Mouse (Mus musculus): ENCODE measurements around the gene Bach1. TPM values are rescaled to one million over a fixed set of nuclear protein-coding genes. Genes with fewer than 3 reads are reported as not detected.

The Bach1 gene
- total and polyA plus RNA-seq, 3 experiments = 8.3 to 27.9 (median 26.4) TPM

DNA sequence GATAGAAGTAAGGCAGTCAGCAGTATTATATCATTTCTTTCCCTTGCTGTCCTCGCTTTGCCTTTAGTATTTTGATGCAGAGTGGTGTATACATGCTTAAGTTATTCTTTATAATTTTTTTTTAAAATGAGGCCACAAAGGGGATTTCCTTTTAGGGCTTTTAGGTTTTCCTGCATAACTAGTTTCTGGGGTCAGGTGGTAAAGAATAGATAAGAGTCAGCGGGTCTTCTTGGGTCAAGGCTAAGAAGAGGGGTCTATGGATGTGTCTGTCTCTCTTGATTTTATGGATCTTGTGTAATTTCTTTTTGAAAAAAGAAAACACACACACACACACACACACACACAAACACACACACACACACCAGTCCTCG, 1.6 kb downstream of the Bach1 start:
- no peaks in the 10 kb centered on the region for H3K27me3 ChIP-seq (ENCODE audit: control insufficient read depth, insufficient read depth, low read length)
- H3K4me3 ChIP-seq = peak overlapping the region; percentile 94
- H3K36me3 ChIP-seq (ENCODE audit: control insufficient read depth, insufficient read depth, low read length) = peaks cover 5% of the 10 kb centered on the region
- H3K9ac ChIP-seq (ENCODE audit: low read depth, low read length) = peak overlapping the region; percentile 95; the same call in 1 of the 2 replicates
- peaks cover 13% of the 10 kb centered on the region for H3K4me1 ChIP-seq (ENCODE audit: control insufficient read depth, insufficient read depth, low read length)
- 11% methylated on average over 3 of the region's 3 CpGs for WGBS
- peak in 1 of 2 experiments; percentile 4 for DNase-seq
- peak overlapping the region; percentile 96 for H3K27ac ChIP-seq
- H3K79me2 ChIP-seq (replicated peaks; ENCODE audit: control insufficient read depth, insufficient read depth, low read length) = peaks cover 5% of the 10 kb centered on the region
- no peak for TF ChIP-seq POLR2A (IDR thresholded peaks at IDR 0.05; ENCODE audit: insufficient read depth, low read depth, low read length)
- TF ChIP-seq EP300 (IDR thresholded peaks at IDR 0.05; ENCODE audit: insufficient read depth, low read depth, low read length) = no peak
- TF ChIP-seq CTCF (IDR thresholded peaks at IDR 0.05) = no peak
- intact Hi-C loops (cut with DNase I) = loop anchor here (2.0 kb wide), 1 partner anchor 14 kb away; no protein-coding TSS in a partner anchor

GRCm38 (mm10) chr16:87701891-87702290, 3.1 kb downstream of the Bach1 start:
- no peak for TF ChIP-seq EP300 (IDR thresholded peaks at IDR 0.05; ENCODE audit: insufficient read depth, low read depth, low read length)
- no peak for TF ChIP-seq CTCF (IDR thresholded peaks at IDR 0.05)
- no peak for TF ChIP-seq POLR2A (IDR thresholded peaks at IDR 0.05; ENCODE audit: insufficient read depth, low read depth, low read length)
- no peaks in the 10 kb centered on the region for H3K27me3 ChIP-seq (ENCODE audit: control insufficient read depth, insufficient read depth, low read length)
- DNase-seq = no peak
- no peak overlapping the region for H3K9ac ChIP-seq (ENCODE audit: low read depth, low read length)
- WGBS = 73% methylated on average over 2 of the region's 2 CpGs
- H3K27ac ChIP-seq = no peak overlapping the region
- intact Hi-C loops (cut with DNase I) = loop anchor here (2.0 kb wide), 1 partner anchor 13 kb away; no protein-coding TSS in a partner anchor
- peaks cover 7% of the 10 kb centered on the region for H3K79me2 ChIP-seq (replicated peaks; ENCODE audit: control insufficient read depth, insufficient read depth, low read length)
- H3K36me3 ChIP-seq (ENCODE audit: control insufficient read depth, insufficient read depth, low read length) = peaks cover 5% of the 10 kb centered on the region
- peaks cover 23% of the 10 kb centered on the region for H3K4me1 ChIP-seq (ENCODE audit: control insufficient read depth, insufficient read depth, low read length)
- no peak overlapping the region for H3K4me3 ChIP-seq

DNA sequence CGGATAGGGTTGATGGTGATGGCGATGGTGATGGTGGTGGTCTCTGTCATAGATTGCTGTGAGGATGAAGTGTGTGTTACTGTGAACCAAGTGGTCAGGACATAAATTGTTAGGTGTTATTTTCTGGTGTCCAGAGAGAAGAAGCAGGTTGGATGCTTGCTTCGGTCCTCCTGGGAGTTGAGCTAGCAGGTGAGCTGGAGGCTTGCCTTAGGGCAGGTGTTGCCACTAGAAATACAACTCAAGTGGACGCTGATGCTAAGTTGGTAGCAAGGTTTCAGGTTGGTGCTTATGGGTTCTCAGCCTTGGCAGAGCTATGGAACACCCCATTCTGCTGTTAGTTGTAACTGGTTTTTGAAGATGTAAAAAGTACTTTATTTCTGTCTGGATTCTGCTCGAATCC, 4.1 kb downstream of the Bach1 start:
- no peak for TF ChIP-seq EP300 (IDR thresholded peaks at IDR 0.05; ENCODE audit: insufficient read depth, low read depth, low read length)
- H3K36me3 ChIP-seq (ENCODE audit: control insufficient read depth, insufficient read depth, low read length) = peaks cover 5% of the 10 kb centered on the region
- no peaks in the 10 kb centered on the region for H3K27me3 ChIP-seq (ENCODE audit: control insufficient read depth, insufficient read depth, low read length)
- intact Hi-C loops (cut with DNase I) = no loop called here
- WGBS = 85% methylated on average over 5 of the region's 5 CpGs
- H3K9ac ChIP-seq (ENCODE audit: low read depth, low read length) = no peak overlapping the region
- H3K79me2 ChIP-seq (replicated peaks; ENCODE audit: control insufficient read depth, insufficient read depth, low read length) = peaks cover 10% of the 10 kb centered on the region
- H3K27ac ChIP-seq = no peak overlapping the region
- no peak overlapping the region for H3K4me3 ChIP-seq
- peaks cover 26% of the 10 kb centered on the region for H3K4me1 ChIP-seq (ENCODE audit: control insufficient read depth, insufficient read depth, low read length)
- DNase-seq = no peak

DNA sequence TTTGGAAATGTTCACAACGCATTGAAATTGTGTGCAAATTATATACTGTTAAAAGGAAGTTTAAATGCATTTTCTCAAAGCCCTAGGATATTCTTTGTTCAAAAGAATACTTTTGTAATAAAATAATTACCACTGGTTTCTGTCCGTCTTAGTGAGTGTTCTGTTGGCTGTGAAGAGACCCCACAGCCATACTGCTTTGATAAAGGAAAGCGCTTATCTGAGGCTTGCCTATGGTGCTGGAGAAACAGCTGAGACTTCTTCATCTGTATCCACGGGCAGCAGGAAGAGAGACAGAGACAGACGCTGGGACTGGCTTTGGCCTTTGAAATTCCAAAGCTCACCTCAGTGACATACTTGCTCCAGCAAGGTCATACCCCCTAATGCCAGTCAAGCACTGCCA, 5.5 kb downstream of the Bach1 start:
- H3K4me3 ChIP-seq = no peak overlapping the region
- no peak overlapping the region for H3K9ac ChIP-seq (ENCODE audit: low read depth, low read length)
- H3K27me3 ChIP-seq (ENCODE audit: control insufficient read depth, insufficient read depth, low read length) = no peaks in the 10 kb centered on the region
- TF ChIP-seq EP300 (IDR thresholded peaks at IDR 0.05; ENCODE audit: insufficient read depth, low read depth, low read length) (no peak), POLR2A (IDR thresholded peaks at IDR 0.05; ENCODE audit: insufficient read depth, low read depth, low read length) (no peak), CTCF (IDR thresholded peaks at IDR 0.05) (no peak)
- peaks cover 5% of the 10 kb centered on the region for H3K36me3 ChIP-seq (ENCODE audit: control insufficient read depth, insufficient read depth, low read length)
- DNase-seq = no peak
- WGBS = 64% methylated on average over 5 of the region's 5 CpGs
- peaks cover 26% of the 10 kb centered on the region for H3K4me1 ChIP-seq (ENCODE audit: control insufficient read depth, insufficient read depth, low read length)
- H3K27ac ChIP-seq = no peak overlapping the region
- H3K79me2 ChIP-seq (replicated peaks; ENCODE audit: control insufficient read depth, insufficient read depth, low read length) = peaks cover 14% of the 10 kb centered on the region
- intact Hi-C loops (cut with DNase I) = no loop called here

DNA sequence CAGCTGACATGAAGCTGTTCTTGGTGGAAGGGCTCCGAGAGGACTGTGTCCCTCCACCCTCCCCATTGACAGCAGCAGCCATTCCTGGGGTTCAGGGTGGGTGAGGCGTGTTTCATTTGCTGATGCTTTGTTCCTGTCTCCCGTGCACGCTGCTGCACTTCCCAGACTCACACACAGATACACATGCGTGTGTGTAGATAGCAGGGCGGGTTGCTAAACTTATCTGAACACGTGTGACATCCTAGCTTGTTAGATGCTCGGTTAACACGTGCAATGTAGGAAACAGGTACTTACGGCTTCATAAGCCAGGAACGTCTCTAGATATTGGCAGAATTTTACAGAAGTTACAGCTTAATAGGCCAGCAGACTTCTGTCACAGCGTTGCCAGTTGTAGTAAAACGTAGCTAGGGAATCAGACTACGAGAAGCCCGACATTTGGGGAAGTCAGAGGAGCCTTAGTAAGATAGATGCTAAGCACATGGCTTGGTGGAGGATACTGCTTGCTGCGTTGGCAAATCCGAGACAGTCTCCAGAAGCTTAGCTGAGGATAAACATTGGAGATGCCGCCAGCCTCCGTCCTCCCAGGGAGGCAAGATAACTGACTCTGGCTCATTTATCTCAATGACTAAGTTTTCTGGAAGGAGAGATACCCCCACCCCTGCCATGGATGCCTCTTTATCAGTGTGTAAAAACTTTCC, 7.3 kb downstream of the Bach1 start:
- Histone ChIP-seq H3K27ac (no peak overlapping the region), H3K79me2 (replicated peaks; ENCODE audit: control insufficient read depth, insufficient read depth, low read length) (peaks cover 16% of the 10 kb centered on the region), H3K4me1 (ENCODE audit: control insufficient read depth, insufficient read depth, low read length) (peaks cover 30% of the 10 kb centered on the region), H3K36me3 (ENCODE audit: control insufficient read depth, insufficient read depth, low read length) (peaks cover 5% of the 10 kb centered on the region), H3K4me3 (no peak overlapping the region), H3K9ac (ENCODE audit: low read depth, low read length) (no peak overlapping the region), H3K27me3 (ENCODE audit: control insufficient read depth, insufficient read depth, low read length) (no peaks in the 10 kb centered on the region)
- DNase-seq = no peak
- no peak for TF ChIP-seq CTCF (IDR thresholded peaks at IDR 0.05)
- no peak for TF ChIP-seq POLR2A (IDR thresholded peaks at IDR 0.05; ENCODE audit: insufficient read depth, low read depth, low read length)
- TF ChIP-seq EP300 (IDR thresholded peaks at IDR 0.05; ENCODE audit: insufficient read depth, low read depth, low read length) = no peak
- intact Hi-C loops (cut with DNase I) = no loop called here
- 13% methylated on average over 19 of the region's 19 CpGs for WGBS

GRCm38 (mm10) chr16:87707335-87707734, 8.6 kb downstream of the Bach1 start:
- peaks cover 16% of the 10 kb centered on the region for H3K79me2 ChIP-seq (replicated peaks; ENCODE audit: control insufficient read depth, insufficient read depth, low read length)
- H3K9ac ChIP-seq (ENCODE audit: low read depth, low read length) = no peak overlapping the region
- 51% methylated on average over 4 of the region's 4 CpGs for WGBS
- TF ChIP-seq EP300 (IDR thresholded peaks at IDR 0.05; ENCODE audit: insufficient read depth, low read depth, low read length) (no peak), POLR2A (IDR thresholded peaks at IDR 0.05; ENCODE audit: insufficient read depth, low read depth, low read length) (no peak), CTCF (IDR thresholded peaks at IDR 0.05) (no peak)
- H3K4me3 ChIP-seq = no peak overlapping the region
- H3K36me3 ChIP-seq (ENCODE audit: control insufficient read depth, insufficient read depth, low read length) = peaks cover 5% of the 10 kb centered on the region
- H3K27me3 ChIP-seq (ENCODE audit: control insufficient read depth, insufficient read depth, low read length) = no peaks in the 10 kb centered on the region
- intact Hi-C loops (cut with DNase I) = no loop called here
- peaks cover 31% of the 10 kb centered on the region for H3K4me1 ChIP-seq (ENCODE audit: control insufficient read depth, insufficient read depth, low read length)
- no peak for DNase-seq
- no peak overlapping the region for H3K27ac ChIP-seq
